Mouse (Mus musculus) layer of hippocampus, adult 11-12 months (tissue): Measurements from ENCODE around the gene B4galt5.

Experiments
- DNase-seq: peaks from one replicate; pipeline ENCODE4 v3.0.0; 2022; ENCODE audit warnings: low spot score

Gene B4galt5

GRCm38 (mm10) chr2:167253476-167253875 is 95.5 kb downstream of the B4galt5 start:
- no peak for DNase-seq

DNA sequence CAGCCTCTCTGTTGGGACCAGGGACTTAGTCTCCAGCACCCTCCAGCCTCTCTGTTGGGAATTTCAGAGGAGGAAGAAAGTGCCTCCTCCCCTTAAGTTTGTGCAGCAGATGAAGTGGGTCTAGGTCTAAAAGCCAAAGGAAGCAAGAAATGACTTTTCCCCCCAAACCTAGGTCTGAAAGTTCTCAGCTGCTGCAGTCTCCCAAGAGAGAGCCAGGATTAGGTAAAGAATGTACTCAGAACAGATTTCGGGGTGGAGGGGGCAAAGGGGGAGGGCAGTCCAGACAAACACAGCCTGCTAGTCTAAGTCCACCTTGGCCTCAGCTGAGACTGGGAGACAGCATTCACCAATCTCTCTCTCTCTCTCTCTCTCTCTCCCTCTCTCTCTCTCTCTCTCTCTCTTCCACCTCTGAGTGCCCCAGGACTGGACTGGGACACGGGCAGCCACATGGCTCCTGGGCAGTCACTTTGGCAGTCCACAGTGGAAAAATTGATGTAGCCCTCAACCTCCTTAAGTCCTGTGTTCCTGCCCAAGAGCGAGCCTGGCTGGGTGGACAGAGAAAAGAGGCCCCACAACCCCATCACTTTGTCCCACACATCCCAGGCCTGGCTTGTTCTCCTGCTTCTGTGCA is 96.8 kb downstream of the B4galt5 start:
- DNase-seq = no peak

- no peak for DNase-seq
Measured at GRCm38 (mm10) chr2:167250736-167251337, 98.1 kb downstream of the B4galt5 start.

GRCm38 (mm10) chr2:167250003-167250735 is 98.8 kb downstream of the B4galt5 start:
- DNase-seq = no peak

- no peak for DNase-seq
Measured at GRCm38 (mm10) chr2:167249591-167249990, 99.4 kb downstream of the B4galt5 start.
